In the genomic region with DNA sequence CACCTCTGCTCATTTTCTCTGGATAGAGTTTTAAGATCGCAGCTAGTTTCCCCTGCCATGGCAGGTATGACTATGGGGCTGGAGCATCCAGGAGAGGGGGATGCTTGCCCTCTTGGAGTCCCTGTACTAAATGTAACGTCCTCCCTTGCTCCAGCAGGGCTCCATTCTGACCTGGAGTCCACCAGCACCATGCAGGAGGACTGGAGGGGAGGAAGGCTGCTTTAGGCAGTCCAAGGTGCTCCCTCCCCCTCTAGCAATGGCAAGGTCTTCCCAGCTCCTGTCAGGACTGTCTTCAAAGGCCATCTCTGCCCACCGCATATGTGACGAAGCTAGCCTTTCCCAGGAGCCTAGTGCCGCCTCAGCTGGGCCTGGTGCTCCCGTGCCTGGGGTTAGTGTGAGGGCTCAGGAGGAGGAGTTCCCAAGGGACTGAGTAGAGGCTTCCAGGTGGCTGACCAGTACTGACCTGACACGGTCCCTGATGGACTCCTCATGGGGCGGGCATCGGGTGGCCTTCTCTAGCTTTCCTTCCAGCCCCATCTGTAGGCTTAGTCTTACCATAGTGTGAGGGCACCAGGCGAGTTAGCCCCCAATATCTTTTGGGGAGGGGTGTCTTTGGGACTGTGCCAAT, we compare ENCODE assay signal across 13 mouse cellular contexts. TPM values are rescaled to one million over a fixed set of nuclear protein-coding genes. Genes with fewer than 3 reads are reported as not detected.
DNase-seq lines count a peak whose midpoint lies in the region; ATAC-seq lines count a peak whose summit lies in the region.
"Had no signal": no experiment of that assay in that cellular context is flagged by ENCODE, and none has a peak within 500 bp of the region (broad histone marks: within the 10 kb centered on the region; RNA-seq: fewer than 3 reads in every experiment).

No protein-coding gene starts in this region.

- peaks cover 5% of the 10 kb centered on the region; the same call in 1 of the 2 replicates for H3K36me3 ChIP-seq in forebrain, embryonic 11.5 days (ENCODE audit: control insufficient read depth, insufficient read depth, low read length)
- H3K36me3 ChIP-seq in forebrain, embryonic 10.5 days (replicated peaks): peaks cover 62% of the 10 kb centered on the region
- peaks cover 51% of the 10 kb centered on the region for H3K36me3 ChIP-seq in hindbrain, embryonic 12.5 days
- peaks cover 67% of the 10 kb centered on the region for H3K36me3 ChIP-seq in hindbrain, embryonic 14.5 days (replicated peaks; ENCODE audit: control insufficient read depth, insufficient read depth)
- H3K36me3 ChIP-seq in lung, embryonic 15.5 days: peaks cover 52% of the 10 kb centered on the region
- peaks cover 85% of the 10 kb centered on the region for H3K36me3 ChIP-seq in limb, embryonic 13.5 days

- WGBS in forebrain, embryonic 11.5 days: 75% methylated on average over 10 of the region's 10 CpGs
- WGBS in forebrain, embryonic 10.5 days: 81% methylated on average over 10 of the region's 10 CpGs
- 72% methylated on average over 10 of the region's 10 CpGs for WGBS in hindbrain, embryonic 12.5 days
- 72% methylated on average over 10 of the region's 10 CpGs for WGBS in hindbrain, embryonic 14.5 days
- 57% methylated on average over 10 of the region's 10 CpGs for WGBS in lung, embryonic 15.5 days
- 62% methylated on average over 10 of the region's 10 CpGs for WGBS in limb, embryonic 13.5 days

- H3K4me2 ChIP-seq in forebrain, embryonic 11.5 days (ENCODE audit: low read depth, low read length, severe bottlenecking): no peak overlapping the region
- no peak overlapping the region for H3K4me2 ChIP-seq in hindbrain, embryonic 12.5 days (replicated peaks)
- no peak overlapping the region for H3K4me2 ChIP-seq in hindbrain, embryonic 14.5 days (replicated peaks)
- H3K4me2 ChIP-seq in lung, embryonic 15.5 days: no peak overlapping the region
- H3K4me2 ChIP-seq in limb, embryonic 13.5 days (replicated peaks): no peak overlapping the region

- H3K9ac ChIP-seq in forebrain, embryonic 11.5 days (ENCODE audit: low read length): no peak overlapping the region
- H3K9ac ChIP-seq in hindbrain, embryonic 12.5 days: no peak overlapping the region
- no peak overlapping the region for H3K9ac ChIP-seq in hindbrain, embryonic 14.5 days
- H3K9ac ChIP-seq in lung, embryonic 15.5 days: no peak overlapping the region
- no peak overlapping the region for H3K9ac ChIP-seq in limb, embryonic 13.5 days
- H3K9ac ChIP-seq: liver, embryonic 14.5 days had no signal

- no peak overlapping the region for H3K27ac ChIP-seq in forebrain, embryonic 11.5 days (ENCODE audit: low read depth, low read length)
- H3K27ac ChIP-seq in forebrain, embryonic 10.5 days: no peak overlapping the region
- H3K27ac ChIP-seq in hindbrain, embryonic 12.5 days: no peak overlapping the region
- H3K27ac ChIP-seq in hindbrain, embryonic 14.5 days: no peak overlapping the region
- H3K27ac ChIP-seq in lung, embryonic 15.5 days: no peak overlapping the region
- H3K27ac ChIP-seq in limb, embryonic 13.5 days: no peak overlapping the region
- H3K27ac ChIP-seq: liver, embryonic 14.5 days had no signal

- no peaks in the 10 kb centered on the region for H3K4me1 ChIP-seq in forebrain, embryonic 11.5 days (replicated peaks; ENCODE audit: control insufficient read depth, insufficient read depth, low read length)
- 0 out of 2 replicates have a peak, but pooled peaks cover 2% of the 10 kb centered on the region for H3K4me1 ChIP-seq in forebrain, embryonic 10.5 days
- no peaks in the 10 kb centered on the region for H3K4me1 ChIP-seq in hindbrain, embryonic 12.5 days
- H3K4me1 ChIP-seq in hindbrain, embryonic 14.5 days (replicated peaks; ENCODE audit: control insufficient read depth, insufficient read depth, low read length): no peaks in the 10 kb centered on the region
- peaks cover 6% of the 10 kb centered on the region; the same call in 1 of the 2 replicates for H3K4me1 ChIP-seq in lung, embryonic 15.5 days
- H3K4me1 ChIP-seq in limb, embryonic 13.5 days: 0 out of 2 replicates have a peak, but pooled peaks cover 3% of the 10 kb centered on the region

- intact Hi-C loops in left cerebral cortex, postnatal 10 days (cut with DNase I): no loop called here

- DNase-seq in forebrain, embryonic 11.5 days (ENCODE audit: low spot score): no peak
- no peak for DNase-seq in forebrain, embryonic 10.5 days (ENCODE audit: extremely low spot score, low spot score)
- no peak for DNase-seq in hindbrain, embryonic 14.5 days (ENCODE audit: low spot score)
- DNase-seq in lung, postnatal 14 days: no peak
- DNase-seq in left cerebral cortex, postnatal 10 days (ENCODE audit: extremely low spot score in 1 of 2, low spot score in 2 of 2): no peak
- DNase-seq: cerebellum, adult 11 months; kidney, adult 18-20 months; lung, postnatal 4 days; thymus, adult 2 months had no signal

- H3K9me3 ChIP-seq in forebrain, embryonic 11.5 days (ENCODE audit: control insufficient read depth, low read length): no peaks in the 10 kb centered on the region
- no peaks in the 10 kb centered on the region for H3K9me3 ChIP-seq in forebrain, embryonic 10.5 days
- H3K9me3 ChIP-seq in hindbrain, embryonic 12.5 days (replicated peaks): no peaks in the 10 kb centered on the region
- H3K9me3 ChIP-seq in hindbrain, embryonic 14.5 days (ENCODE audit: control insufficient read depth, low read length): no peaks in the 10 kb centered on the region
- H3K9me3 ChIP-seq in lung, embryonic 15.5 days: no peaks in the 10 kb centered on the region
- no peaks in the 10 kb centered on the region for H3K9me3 ChIP-seq in limb, embryonic 13.5 days

- H3K4me3 ChIP-seq in forebrain, embryonic 11.5 days (ENCODE audit: low read depth, low read length): no peak overlapping the region
- no peak overlapping the region for H3K4me3 ChIP-seq in forebrain, embryonic 10.5 days
- no peak overlapping the region for H3K4me3 ChIP-seq in hindbrain, embryonic 12.5 days
- no peak overlapping the region for H3K4me3 ChIP-seq in hindbrain, embryonic 14.5 days (replicated peaks; ENCODE audit: low read length)
- no peak overlapping the region for H3K4me3 ChIP-seq in lung, embryonic 15.5 days
- H3K4me3 ChIP-seq in limb, embryonic 13.5 days: no peak overlapping the region

- ATAC-seq in forebrain, embryonic 11.5 days (replicated peaks; ENCODE audit: low FRiP score): 0 out of 2 replicates have a peak, but pooled peaks have one; percentile 17
- ATAC-seq in hindbrain, embryonic 12.5 days (ENCODE audit: low FRiP score): peak; percentile 48
- ATAC-seq in hindbrain, embryonic 14.5 days (ENCODE audit: low FRiP score): no peak
- peak; percentile 24; the same call in 1 of the 2 replicates for ATAC-seq in lung, embryonic 15.5 days (ENCODE audit: borderline replicate concordance, extremely low read depth, low FRiP score, low TSS enrichment)
- peak; percentile 24; the same call in 1 of the 2 replicates for ATAC-seq in limb, embryonic 13.5 days (ENCODE audit: low FRiP score, low read depth)

- no peaks in the 10 kb centered on the region for H3K27me3 ChIP-seq in forebrain, embryonic 11.5 days (ENCODE audit: control insufficient read depth, insufficient read depth, low read length)
- H3K27me3 ChIP-seq in forebrain, embryonic 10.5 days (ENCODE audit: poor library complexity, severe bottlenecking): no peaks in the 10 kb centered on the region
- no peaks in the 10 kb centered on the region for H3K27me3 ChIP-seq in hindbrain, embryonic 12.5 days
- no peaks in the 10 kb centered on the region for H3K27me3 ChIP-seq in hindbrain, embryonic 14.5 days (ENCODE audit: control insufficient read depth, insufficient read depth, low read length)
- no peaks in the 10 kb centered on the region for H3K27me3 ChIP-seq in lung, embryonic 15.5 days
- H3K27me3 ChIP-seq in limb, embryonic 13.5 days: no peaks in the 10 kb centered on the region

RNA-seq across cellular contexts. Expression of a gene that starts 44.2 kb away (rescaled TPM):
- polyA plus RNA-seq in forebrain, embryonic 11.5 days (2014; fragmentation: Nextera tagmentation; extraction: Ambion mirVana): 6.4 and 7.0 TPM in 2 replicates
- 6.1 and 9.1 TPM in 2 replicates for polyA plus RNA-seq in forebrain, embryonic 10.5 days (2016; fragmentation: Nextera tagmentation; extraction: Ambion mirVana)
- 5.1 and 6.4 TPM in 2 replicates for polyA plus RNA-seq in hindbrain, embryonic 12.5 days (2016; fragmentation: Nextera tagmentation; extraction: Ambion mirVana)
- 3.3 and 3.9 TPM in 2 replicates for polyA plus RNA-seq in hindbrain, embryonic 14.5 days (2014; fragmentation: Nextera tagmentation; extraction: Ambion mirVana)
- 3.1 and 3.2 TPM in 2 replicates for polyA plus RNA-seq in lung, embryonic 15.5 days (2015; fragmentation: Nextera tagmentation; extraction: Ambion mirVana)
- polyA plus RNA-seq in limb, embryonic 13.5 days (2015; fragmentation: Nextera tagmentation; extraction: Ambion mirVana): 3.2 and 4.5 TPM in 2 replicates
- 1 to 10 TPM; 2.9 to 3.6 TPM for total RNA-seq in left cerebral cortex, postnatal 10 days (2021)
